Comparison of ENCODE assay signal across 14 mouse cellular contexts in genomic region chr1:178360702-178361101, GRCm38 (mm10). TPM values are rescaled to one million over a fixed set of nuclear protein-coding genes. Genes with fewer than 3 reads are reported as not detected.
DNase-seq lines count a peak whose midpoint lies in the region; ATAC-seq and TF ChIP-seq lines count a peak whose summit lies in the region.
"Had no signal": no experiment of that assay in that cellular context is flagged by ENCODE, and none has a peak within 500 bp of the region (broad histone marks: within the 10 kb centered on the region; RNA-seq: fewer than 3 reads in every experiment).

No protein-coding gene starts in this region.

- no peak overlapping the region for H3K27ac ChIP-seq in lung, embryonic 14.5 days (ENCODE audit: low read depth)
- H3K27ac ChIP-seq: hindbrain, embryonic 14.5 days; midbrain, embryonic 13.5 days had no signal

- ATAC-seq in lung, embryonic 14.5 days (ENCODE audit: insufficient read depth): no peak
- ATAC-seq: midbrain, embryonic 13.5 days had no signal

- no peak overlapping the region for H3K4me3 ChIP-seq in lung, embryonic 14.5 days (ENCODE audit: low read depth, low read length)
- no peak overlapping the region for H3K4me3 ChIP-seq in lung, adult 2 months (replicated peaks; ENCODE audit: extremely low read depth, low read depth, low read length)
- H3K4me3 ChIP-seq in E14TG2a.4 (replicated peaks; ENCODE audit: low read length): 0 out of 2 replicates have a peak overlapping the region, but pooled peaks have one; percentile 63
- H3K4me3 ChIP-seq: midbrain, embryonic 13.5 days had no signal

- no peak overlapping the region for H3K4me2 ChIP-seq in lung, embryonic 14.5 days
- H3K4me2 ChIP-seq: hindbrain, embryonic 14.5 days; midbrain, embryonic 13.5 days had no signal

- H3K9ac ChIP-seq in lung, embryonic 14.5 days: no peak overlapping the region
- H3K9ac ChIP-seq: hindbrain, embryonic 14.5 days; midbrain, embryonic 13.5 days had no signal

- no peak for TF ChIP-seq POLR2A in lung, adult 2 months (IDR thresholded peaks at IDR 0.05; ENCODE audit: borderline replicate concordance, extremely low read depth, low read depth, low read length)

- no peaks in the 10 kb centered on the region for H3K36me3 ChIP-seq in lung, embryonic 14.5 days (ENCODE audit: insufficient read depth)
- H3K36me3 ChIP-seq in E14TG2a.4 (ENCODE audit: insufficient read depth, low read length): no peaks in the 10 kb centered on the region
- H3K36me3 ChIP-seq: midbrain, embryonic 13.5 days had no signal

- peak; percentile 34 for TF ChIP-seq CTCF in lung, embryonic 14.5 days (IDR thresholded peaks at IDR 0.05; ENCODE audit: low read depth)
- no peak for TF ChIP-seq CTCF in lung, adult 2 months (IDR thresholded peaks at IDR 0.05; ENCODE audit: insufficient read depth, low read length)
- TF ChIP-seq CTCF in E14TG2a.4 (conservative IDR thresholded peaks at IDR 0.05; ENCODE audit: low read length): peak; percentile 35

- H3K4me1 ChIP-seq in lung, embryonic 14.5 days (ENCODE audit: insufficient read depth): no peaks in the 10 kb centered on the region
- H3K4me1 ChIP-seq in lung, adult 2 months (ENCODE audit: control insufficient read depth, insufficient read depth, low read length): no peaks in the 10 kb centered on the region
- peaks cover 94% of the 10 kb centered on the region for H3K4me1 ChIP-seq in E14TG2a.4 (replicated peaks; ENCODE audit: low read depth, low read length)
- H3K4me1 ChIP-seq: midbrain, embryonic 13.5 days had no signal

- no peaks in the 10 kb centered on the region for H3K27me3 ChIP-seq in lung, embryonic 14.5 days (ENCODE audit: insufficient read depth, low read length)
- H3K27me3 ChIP-seq in E14TG2a.4 (ENCODE audit: insufficient read depth, low read length): peaks cover 10% of the 10 kb centered on the region
- H3K27me3 ChIP-seq: midbrain, embryonic 13.5 days had no signal

- no peaks in the 10 kb centered on the region for H3K9me3 ChIP-seq in lung, embryonic 14.5 days (ENCODE audit: low read depth, low read length)
- no peaks in the 10 kb centered on the region for H3K9me3 ChIP-seq in E14TG2a.4 (ENCODE audit: low read length)
- H3K9me3 ChIP-seq: midbrain, embryonic 13.5 days had no signal

- peak; percentile 29 for DNase-seq in embryo, embryonic 11 days
- DNase-seq in embryo, embryonic 9.5 days (ENCODE audit: extremely low spot score): no peak
- DNase-seq in lung, embryonic 14.5 days: peak; percentile 27
- no peak for DNase-seq in lung, adult 2 months
- DNase-seq in induced T-regulatory cell, adult 2 months (ENCODE audit: low read depth): peak; percentile 46
- DNase-seq in layer of hippocampus, postnatal 25 days (ENCODE audit: extremely low spot score in 1 of 2, low spot score in 1 of 2): no peak
- DNase-seq in adrenal gland, adult 8-10 months: no peak
- DNase-seq: adrenal gland, postnatal 14 days; gastrocnemius, postnatal 36 days; kidney, adult 9 months; liver had no signal

- WGBS in lung, embryonic 14.5 days: 87% methylated on average over 2 of the region's 2 CpGs
- WGBS in lung, adult 2 months: 79% methylated on average over 2 of the region's 2 CpGs

RNA-seq across cellular contexts. Expression of gene Hnrnpu, which starts 23.1 kb away (rescaled TPM):
- 593 and 647 TPM in 2 replicates for polyA plus RNA-seq in lung, embryonic 14.5 days (2014; fragmentation: Nextera tagmentation; extraction: Ambion mirVana)
- polyA plus RNA-seq in lung, adult 2 months (2012; rRNA removed): 48.3 and 65.0 TPM in 2 replicates
- total RNA-seq in layer of hippocampus, postnatal 25 days (2021): 100 to 1,000 TPM; 348 to 416 TPM
- 100 to 1,000 TPM; 325 to 418 (median 399) TPM for total RNA-seq in adrenal gland, adult 8-10 months (2022)

RNA-seq across cellular contexts. Expression of gene Cox20, which starts 41.8 kb away (rescaled TPM):
- 124 and 135 TPM in 2 replicates for polyA plus RNA-seq in lung, embryonic 14.5 days (2014; fragmentation: Nextera tagmentation; extraction: Ambion mirVana)
- 7.3 and 12.4 TPM in 2 replicates for polyA plus RNA-seq in lung, adult 2 months (2012; rRNA removed)
- total RNA-seq in layer of hippocampus, postnatal 25 days (2021): 10 to 100 TPM; 38.4 to 39.1 TPM
- 100 to 1,000 TPM in 1 of 4 experiments, 10 to 100 TPM in 3; 58.5 to 120 (median 76.1) TPM for total RNA-seq in adrenal gland, adult 8-10 months (2022)

RNA-seq across cellular contexts. Expression of gene Efcab2, which starts 45.2 kb away (rescaled TPM):
- polyA plus RNA-seq in lung, embryonic 14.5 days (2014; fragmentation: Nextera tagmentation; extraction: Ambion mirVana): 3.3 and 6.2 TPM in 2 replicates
- 0.38 and 0.82 TPM in 2 replicates for polyA plus RNA-seq in lung, adult 2 months (2012; rRNA removed)
- total RNA-seq in layer of hippocampus, postnatal 25 days (2021): 10 to 100 TPM in 1 of 2 experiments, 1 to 10 TPM in 1; 8.1 to 10.1 TPM
- 1 to 10 TPM; 3.4 to 5.2 (median 4.1) TPM for total RNA-seq in adrenal gland, adult 8-10 months (2022)

Comparison
In these comparisons a context has a peak if more than half of its experiments do, and no peak if none do; other contexts are left out.
1. DNase-seq: peak in embryo, embryonic 11 days (single experiment), lung, embryonic 14.5 days (single experiment) and induced T-regulatory cell, adult 2 months (single experiment); none in embryo, embryonic 9.5 days (single experiment), lung, adult 2 months (single experiment), layer of hippocampus, postnatal 25 days (0 of 2) and adrenal gland, adult 8-10 months (single experiment).